Mouse (Mus musculus) adrenal gland, postnatal 10 days (tissue): ENCODE data around the gene Gclm. TPM values are rescaled to one million over a fixed set of nuclear protein-coding genes. Genes with fewer than 3 reads are reported as not detected.
"Not testable (repeated sequence)": the region's sequence is repeated elsewhere in the genome, so short reads cannot be mapped to it uniquely, and the experiment has no call there.

Source experiments
- DNase-seq: peaks from one replicate; pipeline ENCODE4 v3.0.0; 2021; ENCODE audit warnings: mixed read lengths
- total RNA-seq, 2 experiments: library from RNA; stranded (reverse); gene quantifications; 2 replicates each; pipeline ENCODE4 v1.2.3; 2021

Gene Gclm
- total RNA-seq, 2 experiments from 2014 or later: 89.2 to 102 TPM

- DNase-seq: no peak
These were observed 9.6 kb upstream of the Gclm start for GRCm38 (mm10) chr3:122235772-122236171.

GRCm38 (mm10) chr3:122242876-122243275 is 2.5 kb upstream of the Gclm start:
- no peak for DNase-seq

- no peak for DNase-seq
These were observed 1.8 kb upstream of the Gclm start for GRCm38 (mm10) chr3:122243416-122244167.

GRCm38 (mm10) chr3:122244759-122245158 is 598 bp upstream of the Gclm start:
- DNase-seq: no peak

- DNase-seq: peak; percentile 74
These were observed 548 bp downstream of the Gclm start for GRCm38 (mm10) chr3:122245878-122246332.

GRCm38 (mm10) chr3:122246406-122246805 is 1.0 kb downstream of the Gclm start:
- DNase-seq: no peak

DNA sequence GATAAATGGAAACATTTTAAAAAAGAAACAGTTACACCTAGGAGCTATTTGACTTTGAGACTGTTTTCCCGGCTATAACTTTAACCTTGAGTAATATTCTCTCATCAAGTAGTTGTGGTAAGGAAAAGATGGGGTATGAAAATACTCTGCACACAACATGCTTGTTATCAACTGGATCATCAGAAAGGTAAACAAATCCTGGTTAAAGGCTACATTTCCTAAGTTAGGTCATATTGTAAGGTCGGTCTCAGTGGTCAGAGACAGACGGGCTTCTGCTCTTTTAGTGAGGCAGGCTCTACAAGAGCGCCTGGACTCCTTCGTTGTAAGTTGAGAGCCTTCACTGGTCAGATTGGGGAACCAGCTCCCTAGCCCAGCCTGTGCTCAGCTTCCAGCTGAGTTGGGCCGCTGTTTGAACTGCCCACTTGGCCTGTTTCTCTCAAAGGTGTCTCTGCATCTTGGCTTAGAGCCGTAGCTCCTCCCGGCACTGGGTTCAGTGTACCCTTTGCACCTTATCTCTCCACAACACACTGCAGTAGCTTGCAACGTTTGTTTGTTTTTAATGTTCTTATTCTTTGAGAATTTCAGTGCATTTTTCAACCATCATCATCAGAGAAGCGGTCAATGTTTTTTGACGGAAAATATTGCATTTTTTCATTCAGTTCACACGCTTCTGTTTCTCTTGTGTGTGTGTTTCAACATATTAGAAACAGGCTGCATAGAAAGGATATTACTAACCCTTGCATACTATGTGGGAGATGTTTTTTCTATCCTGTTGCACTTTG is 1.8 kb downstream of the Gclm start:
- no peak for DNase-seq

DNA sequence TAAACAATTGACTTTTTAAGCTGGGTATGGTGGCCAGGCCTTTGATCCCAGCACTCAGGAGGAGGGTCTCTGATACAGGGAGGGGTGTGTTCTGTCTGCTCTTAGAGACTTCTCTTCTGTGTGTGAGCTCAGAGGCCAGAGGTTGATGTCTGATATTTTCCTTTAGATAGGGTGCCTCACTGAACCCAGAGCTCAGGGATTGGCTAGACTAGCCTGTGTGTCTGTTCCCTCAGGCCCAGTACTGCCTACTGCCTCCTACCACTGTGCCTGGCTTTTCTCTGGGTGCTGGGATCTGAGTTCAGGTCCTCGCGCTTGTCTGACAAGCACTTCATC is 2.4 kb downstream of the Gclm start:
- no peak for DNase-seq

DNA sequence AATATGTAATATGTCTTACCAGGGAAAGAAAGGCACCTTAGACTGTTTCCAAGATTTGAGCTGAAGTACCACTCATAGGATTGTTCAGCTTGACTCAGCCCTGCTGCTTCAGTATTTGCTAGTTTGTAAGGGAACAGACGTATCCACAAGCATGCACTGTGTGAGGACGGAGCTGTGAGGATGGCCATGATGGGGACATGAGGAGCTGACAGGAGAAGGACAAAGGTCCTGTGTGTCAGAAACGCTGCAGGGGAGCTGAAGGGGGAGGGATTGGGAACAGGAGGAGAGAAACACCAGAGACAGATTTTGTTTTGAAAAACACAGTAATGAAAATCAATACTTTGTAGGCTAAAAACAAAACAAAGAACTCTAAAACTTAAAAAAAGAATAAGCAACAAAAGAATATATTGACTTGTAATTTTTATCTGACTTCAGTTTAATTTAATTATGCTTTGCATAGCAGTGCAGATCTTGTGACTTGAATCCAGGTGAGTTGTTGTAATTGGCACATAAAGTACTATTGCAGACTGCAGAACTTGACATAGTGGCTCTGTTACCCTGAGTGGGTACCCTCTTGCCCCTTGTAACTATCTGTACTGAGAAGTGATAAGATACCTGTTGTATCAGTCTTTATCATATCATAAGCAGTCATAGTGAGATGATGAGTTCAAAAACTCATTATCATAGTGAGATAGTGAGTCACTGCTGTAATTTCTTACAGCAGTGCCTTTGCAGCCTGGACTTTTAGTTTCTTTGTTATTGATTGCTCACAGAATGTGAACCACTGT is 7.3 kb downstream of the Gclm start:
- peak; percentile 28 for DNase-seq

DNA sequence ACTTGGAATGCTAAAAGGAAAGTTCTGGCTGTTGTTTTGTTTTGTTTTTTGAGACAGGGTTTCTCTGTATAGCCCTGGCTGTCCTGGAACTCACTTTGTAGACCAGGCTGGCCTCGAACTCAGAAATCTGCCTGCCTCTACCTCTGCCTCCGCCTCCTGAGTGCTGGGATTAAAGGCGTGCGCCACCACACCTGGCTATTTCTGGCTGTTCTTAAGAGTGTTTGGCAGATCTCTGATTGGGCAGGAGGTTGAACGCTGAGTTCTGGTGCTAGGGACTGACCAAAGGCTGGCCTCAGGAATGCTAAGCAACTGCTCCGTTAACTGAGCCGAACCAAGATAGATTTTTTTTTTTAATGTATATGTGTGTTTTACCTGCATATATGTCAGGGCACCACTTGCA is 8.7 kb downstream of the Gclm start:
- not testable (repeated sequence) for DNase-seq

DNA sequence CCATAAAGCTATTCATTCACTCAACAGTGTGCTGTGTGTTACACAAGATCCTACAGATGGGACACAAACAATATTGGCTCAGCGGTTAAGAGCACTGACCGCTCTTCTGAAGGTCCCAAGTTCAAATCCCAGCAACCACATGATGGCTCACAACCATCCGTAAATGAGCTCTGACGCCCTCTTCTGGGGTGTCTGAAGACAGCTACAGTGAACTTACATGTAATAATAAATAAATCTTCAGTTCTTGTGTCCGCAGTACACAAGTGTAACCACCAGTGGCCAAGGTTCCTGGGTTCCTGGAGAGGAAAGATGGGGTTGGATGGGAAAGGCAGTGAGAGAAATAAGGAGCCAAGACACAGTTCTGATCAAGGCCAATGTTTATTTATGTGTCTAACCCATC is 24.6 kb downstream of the Gclm start:
- DNase-seq: no peak

GRCm38 (mm10) chr3:122272565-122272964 is 27.2 kb downstream of the Gclm start:
- not testable (repeated sequence) for DNase-seq

DNA sequence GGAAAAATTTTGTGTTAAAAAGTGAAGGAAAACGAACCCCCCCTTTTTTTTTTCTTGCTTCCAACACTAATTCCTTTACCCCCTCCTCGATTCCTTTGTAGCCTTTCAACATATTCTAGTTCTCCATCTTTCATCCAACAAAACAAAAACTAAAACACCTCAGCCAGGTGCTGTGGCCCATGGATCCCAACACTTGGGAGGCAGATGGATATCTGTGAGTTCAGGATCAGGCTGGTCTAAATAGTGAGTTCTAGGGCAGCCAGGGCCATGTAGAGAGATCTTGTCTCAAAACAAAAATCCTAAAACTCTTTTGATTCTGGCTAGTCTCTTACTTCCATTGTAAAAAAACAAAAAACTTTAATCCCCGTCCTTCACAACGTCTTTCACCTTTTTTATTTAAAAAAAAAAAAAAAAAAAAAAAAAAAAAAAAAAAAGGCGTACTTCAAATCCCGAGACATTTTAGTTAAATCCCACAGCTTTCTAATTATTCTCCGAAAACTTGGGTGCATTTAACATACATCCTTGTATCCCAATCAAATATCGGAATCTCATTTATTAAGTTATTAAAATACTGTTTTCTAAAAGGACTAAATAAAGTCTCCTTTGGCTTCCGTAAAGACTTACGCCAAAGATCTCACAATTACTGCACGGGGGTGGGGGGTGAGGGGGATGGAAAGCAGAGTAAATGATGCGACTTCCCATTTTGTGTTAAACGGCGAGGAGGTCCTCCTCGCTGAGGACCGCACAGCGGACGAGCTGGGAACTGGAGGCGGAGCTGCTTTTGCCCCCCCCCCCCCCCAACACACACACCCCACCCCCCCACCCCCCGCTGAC is 28.3 kb downstream of the Gclm start:
- DNase-seq: no peak

- peak; percentile 95 for DNase-seq
These were observed 29.1 kb downstream of the Gclm start, which contains the start of gene Dnttip2 for GRCm38 (mm10) chr3:122274241-122275024. Gene Dnttip2, plus strand, starts transcription at chr3:122274388.

DNA sequence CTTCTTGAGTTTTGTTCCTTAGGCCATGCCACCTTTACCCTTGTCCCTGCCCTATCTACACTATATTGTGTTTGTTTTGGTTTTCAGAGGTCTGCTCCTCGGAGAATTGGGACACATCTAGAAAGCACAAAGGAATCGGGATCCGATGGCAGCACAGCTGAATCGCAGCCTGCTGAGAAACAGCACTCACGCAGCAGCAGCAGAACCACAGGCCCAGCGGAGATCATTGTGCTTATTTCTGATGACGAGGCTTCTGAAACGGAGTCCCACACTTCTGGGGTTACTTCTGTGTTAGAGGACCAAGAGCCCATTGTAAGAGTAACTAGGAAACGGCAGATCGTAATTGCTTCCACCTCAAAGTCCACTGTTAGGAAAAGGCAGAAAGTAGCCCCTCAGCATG is 29.8 kb downstream of the Gclm start:
- no peak for DNase-seq

GRCm38 (mm10) chr3:122287195-122287594 is 41.8 kb downstream of the Gclm start:
- DNase-seq: no peak

DNA sequence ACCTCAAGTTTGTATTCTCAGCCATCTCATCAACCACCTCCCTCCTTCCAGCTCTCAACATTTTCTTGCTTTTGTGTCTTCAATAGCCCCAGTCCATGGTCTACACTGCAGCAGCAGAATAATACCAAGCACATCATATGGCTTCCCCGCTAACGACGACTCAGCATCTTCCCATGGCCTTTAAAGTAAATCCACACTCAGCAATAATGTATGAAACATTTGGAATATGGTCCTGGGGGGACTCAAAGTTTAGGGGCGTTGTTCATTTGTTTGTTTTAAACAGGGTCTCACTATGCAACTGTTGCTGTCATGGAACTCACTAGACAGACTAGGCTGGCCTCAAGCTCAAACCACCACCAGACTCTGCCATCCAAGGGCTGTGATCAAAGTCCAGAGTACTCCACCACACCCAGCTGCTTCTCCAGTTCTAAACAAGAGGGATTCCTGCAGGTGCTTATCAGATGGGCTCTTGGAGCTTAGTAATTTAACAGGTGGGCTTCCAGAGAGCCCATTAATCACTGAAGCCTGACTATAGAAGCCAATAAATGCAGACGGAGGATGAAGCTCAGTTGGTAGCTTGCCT is 43.3 kb downstream of the Gclm start:
- DNase-seq: no peak

- DNase-seq: not testable (repeated sequence)
These were observed 44.0 kb downstream of the Gclm start for GRCm38 (mm10) chr3:122289344-122289743.

DNA sequence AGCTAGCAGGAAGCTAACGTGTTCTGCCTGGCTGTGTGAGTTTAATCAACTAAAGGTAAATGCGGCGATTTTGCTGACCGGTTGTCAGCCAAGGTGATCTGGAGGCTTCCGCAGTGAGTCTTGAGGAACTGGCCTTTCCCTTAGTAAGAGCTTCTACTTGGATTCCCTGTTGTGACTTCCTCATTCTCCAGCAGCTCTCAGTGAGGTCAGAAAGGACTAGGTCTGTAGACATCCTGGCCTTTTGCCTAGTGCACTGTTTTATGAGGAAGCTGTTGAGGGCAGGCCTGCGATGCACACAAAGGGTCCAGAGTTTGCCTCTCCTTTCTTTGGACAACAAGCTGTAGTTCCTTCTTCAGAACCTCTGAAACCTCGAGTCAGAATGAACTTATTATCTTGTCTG is 45.3 kb downstream of the Gclm start:
- peak; percentile 20 for DNase-seq

- peak; percentile 22 for DNase-seq
These were observed 46.5 kb downstream of the Gclm start for GRCm38 (mm10) chr3:122291828-122292227.
